Mouse (Mus musculus) stomach, postnatal 0 days (tissue): ENCODE measurements at regions not wholly inside any gene's neighbourhood (a gene's known extent, or its start where the extent isn't known, plus 50 kb on each side); places are given as distances from the start of the nearest gene placed in this dataset.

Experiments
- CTCF ChIP-seq: IDR thresholded peaks from 2 replicates; pipeline ENCODE4 v1.5.1; 2016; ENCODE audit warnings: antibody characterized with exemption, low read depth, mild to moderate bottlenecking, moderate library complexity
- EP300 ChIP-seq: optimal IDR thresholded peaks from 2 replicates; pipeline ENCODE3; 2016; ENCODE audit warnings: antibody characterized with exemption

GRCm38 (mm10) chr12:77833411-77834169, 360.5 kb upstream of the Gm6657 start:
- TF ChIP-seq CTCF (no peak), EP300 (no peak)
